Mouse (Mus musculus) thymus, postnatal 4 days (tissue): ENCODE data around the gene Dab1.

Experiments
- DNase-seq: peaks from one replicate; pipeline ENCODE4 v3.0.0; 2021

Dab1 gene

DNA sequence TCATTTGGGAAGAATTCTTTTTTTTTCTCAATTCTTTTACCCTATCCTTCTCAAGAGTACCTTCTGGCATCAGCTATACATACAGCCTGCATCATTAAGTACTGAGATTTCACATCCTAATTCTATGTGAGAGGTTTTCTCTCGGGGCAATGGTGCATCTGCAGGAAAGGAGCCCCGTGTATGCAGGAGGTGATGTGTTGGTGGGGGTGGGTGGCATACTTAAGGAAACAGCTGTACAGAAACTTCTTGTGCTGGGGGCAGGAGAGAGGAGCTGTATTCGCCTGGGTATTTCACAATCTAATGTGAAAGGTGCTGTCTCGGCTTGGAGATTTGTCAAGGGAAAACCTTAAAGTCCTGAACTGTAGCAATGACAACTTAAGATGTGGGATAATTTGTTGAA, 392.5 kb downstream of the Dab1 start:
- no peak for DNase-seq

DNA sequence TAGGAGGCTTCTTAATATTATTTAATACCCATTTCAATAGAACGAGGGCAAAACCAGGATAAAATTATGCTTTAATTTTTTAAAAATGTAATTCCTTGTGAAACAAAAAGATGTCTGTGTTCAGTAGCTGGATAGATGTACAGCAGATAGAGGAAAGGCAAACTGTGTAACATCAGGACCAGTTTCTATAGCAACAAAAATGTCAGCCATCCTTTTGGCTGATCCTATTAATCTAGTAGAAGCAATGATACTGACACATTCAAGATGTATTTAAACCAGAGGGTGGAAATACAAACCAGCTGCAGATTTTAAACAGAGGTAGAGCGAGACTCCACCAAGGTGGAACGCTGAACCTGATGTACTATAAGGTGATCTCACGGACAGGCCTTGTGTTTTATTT, 393.0 kb downstream of the Dab1 start:
- DNase-seq: no peak

DNA sequence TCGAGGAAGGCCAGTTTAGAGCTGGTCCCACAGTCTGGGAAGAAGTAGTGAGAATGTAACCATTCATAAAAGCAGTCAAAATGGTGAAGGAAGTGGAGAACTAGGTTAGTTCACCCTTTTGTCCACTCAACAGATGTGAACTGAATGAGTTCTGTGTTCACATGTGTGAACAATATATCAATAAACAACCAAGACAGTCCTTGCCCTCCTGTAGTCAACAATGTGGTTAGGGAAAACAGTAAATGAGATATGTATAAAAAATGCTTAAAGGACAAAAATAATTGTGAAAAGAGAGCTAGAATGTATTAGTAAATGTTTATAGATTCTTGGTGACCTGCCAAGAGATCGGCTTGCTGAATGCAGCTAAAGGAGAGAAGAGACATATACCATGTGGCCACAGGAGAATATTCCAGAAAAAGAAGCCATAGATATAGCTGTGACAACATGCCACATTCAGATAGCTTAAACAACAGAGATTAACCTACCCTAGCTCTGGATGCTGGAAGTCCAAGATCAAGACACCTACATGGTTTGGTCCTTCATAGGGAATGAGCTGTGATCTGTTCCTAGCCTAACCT, 406.0 kb downstream of the Dab1 start:
- no peak for DNase-seq

DNA sequence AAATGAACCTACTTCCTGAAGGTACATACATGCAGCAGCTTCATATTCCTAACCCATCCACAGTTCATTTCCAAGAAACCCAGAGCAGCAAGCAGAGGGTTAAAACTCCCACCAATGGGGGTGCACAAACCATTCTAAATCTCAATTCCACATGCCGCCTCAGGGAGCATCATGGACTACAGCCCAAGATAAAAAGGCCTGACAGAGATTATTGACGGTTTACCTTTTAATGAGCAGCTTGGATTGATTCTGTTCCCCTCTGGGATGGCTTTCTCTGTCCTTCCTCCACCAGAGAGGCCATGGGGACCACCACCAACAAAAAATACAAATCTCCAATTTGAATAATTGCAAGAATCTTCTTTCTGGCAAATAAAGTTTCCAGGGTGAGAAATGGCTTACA, 407.7 kb downstream of the Dab1 start:
- no peak for DNase-seq

DNA sequence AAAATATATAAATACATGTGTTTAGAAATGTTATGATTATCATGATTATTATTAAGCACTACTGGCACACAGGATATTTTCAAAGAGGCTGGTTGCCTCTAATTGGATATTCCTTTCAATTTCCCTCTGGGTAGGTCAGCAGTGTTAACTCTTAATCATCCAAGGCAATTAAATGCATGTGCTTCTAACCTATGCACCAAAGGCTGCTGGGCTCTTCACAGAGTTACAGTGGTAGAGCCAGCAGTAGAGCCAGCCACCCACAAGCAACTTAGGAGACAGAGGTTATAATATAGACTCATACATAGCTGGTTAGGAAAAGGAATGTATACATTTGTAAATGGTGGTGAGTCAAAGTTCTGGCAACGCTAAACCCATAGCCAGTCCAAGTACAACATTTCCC, 408.1 kb downstream of the Dab1 start:
- DNase-seq: no peak

DNA sequence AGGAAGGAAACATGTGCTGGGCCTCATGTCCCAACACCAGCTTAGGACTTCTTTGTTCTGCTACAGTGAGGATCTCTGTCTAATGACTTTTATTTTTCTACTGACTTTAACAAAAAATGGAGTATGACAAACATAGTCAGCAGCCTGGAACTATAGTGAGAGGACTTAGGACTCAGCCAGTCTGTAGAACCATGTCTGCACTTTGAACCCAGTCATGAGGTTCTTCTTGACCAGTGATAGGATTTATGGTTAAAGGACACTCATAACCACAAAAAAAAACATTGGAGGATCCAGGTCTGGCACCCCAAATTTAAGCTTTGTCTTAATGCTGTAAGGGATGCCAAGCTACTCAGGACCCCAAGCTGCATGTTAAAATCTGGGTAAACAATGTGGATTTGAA, 416.9 kb downstream of the Dab1 start:
- no peak for DNase-seq

DNA sequence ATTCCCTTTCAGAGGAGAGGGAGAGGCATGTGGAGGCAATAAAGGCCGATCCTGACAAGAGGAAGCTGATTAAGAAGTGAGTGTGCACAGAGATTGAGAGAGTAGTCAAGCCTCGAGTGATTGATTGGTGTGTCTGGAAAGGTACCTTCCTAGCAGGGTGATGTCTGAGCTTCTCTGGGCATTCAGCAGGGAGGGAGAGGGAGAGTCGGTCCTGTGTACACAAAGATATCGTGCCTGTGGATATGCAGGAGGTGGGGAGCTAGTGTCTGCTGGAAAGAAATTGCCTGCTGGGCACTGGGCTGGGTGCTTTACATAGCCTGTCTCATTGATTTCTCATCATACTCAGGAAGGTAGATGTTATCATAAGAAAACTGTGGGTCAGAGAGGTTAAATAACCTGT, 420.4 kb downstream of the Dab1 start:
- DNase-seq: no peak

DNA sequence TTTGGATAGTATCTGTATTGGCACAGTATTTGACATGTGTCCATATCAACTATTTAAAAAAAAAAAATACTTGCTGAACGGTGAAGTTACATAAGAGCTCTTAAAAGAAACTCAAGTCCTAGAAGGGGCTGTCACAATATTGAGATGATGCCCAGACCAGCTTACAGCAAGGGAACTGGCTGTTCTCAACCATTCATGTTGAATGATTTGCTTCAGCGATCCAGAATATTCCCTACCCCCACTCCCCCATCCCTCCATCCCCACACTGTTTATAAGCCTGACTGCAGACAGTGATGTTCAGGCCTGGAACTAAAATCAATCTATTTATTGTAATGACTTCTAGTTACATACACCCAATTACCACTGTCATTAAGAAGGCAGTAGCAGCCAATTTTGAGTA, 424.3 kb downstream of the Dab1 start:
- no peak for DNase-seq

DNA sequence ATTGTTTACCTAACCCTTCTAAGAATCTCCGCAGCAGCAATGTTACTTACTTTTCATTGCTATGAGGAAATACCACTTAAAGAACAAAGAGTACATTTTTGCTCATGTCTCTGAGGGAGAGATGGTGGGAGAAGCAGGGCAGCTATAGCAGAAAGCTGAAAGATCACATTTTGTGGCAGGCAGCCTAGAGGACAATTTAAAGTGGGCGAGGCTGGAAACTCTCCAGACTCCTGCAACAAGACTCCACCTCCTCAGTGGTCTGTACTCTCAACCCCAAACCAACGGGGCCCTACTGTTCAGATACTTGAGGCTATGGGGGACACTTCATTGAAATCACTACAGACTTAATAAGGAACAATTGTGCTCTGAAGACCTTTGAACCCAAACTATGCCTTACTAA, 425.5 kb downstream of the Dab1 start:
- no peak for DNase-seq

DNA sequence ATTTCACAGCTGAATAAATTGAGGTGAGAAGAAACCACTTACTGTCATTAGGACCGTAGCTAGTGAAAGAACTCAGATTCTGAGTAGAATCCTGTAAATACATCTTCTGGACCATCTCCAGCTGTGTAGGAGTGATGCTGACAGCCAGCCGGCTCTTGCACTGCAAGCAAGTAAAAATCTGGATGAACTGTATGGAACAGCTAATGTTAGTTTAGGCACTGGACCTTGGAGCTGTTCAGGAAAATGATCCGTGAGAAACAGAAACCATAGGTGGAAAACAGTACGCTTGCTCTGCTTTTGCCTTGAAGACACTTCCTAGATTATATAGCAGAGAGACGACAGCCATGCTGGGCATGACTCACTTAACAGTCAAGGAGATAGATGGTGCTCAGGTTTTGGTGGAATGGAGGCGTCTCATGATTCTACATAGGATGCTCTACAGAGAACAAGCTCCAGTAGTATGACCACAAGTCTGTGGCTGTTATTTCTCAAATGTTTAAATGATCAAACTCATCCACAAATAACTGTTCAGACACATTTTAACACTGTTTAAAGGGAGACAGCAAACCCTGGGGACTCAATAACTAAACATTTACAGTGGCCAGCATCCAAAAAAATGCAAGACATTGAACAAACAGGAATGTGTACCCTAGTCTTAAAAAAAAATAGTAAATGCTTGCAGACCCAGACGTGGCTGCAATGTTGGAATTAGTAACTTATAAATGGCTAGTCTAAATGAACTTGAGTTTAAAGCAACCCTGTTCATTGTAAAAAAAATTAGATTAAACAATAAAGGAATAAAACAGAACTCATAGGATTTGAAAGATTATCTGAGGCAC, 429.0 kb downstream of the Dab1 start:
- DNase-seq: no peak

DNA sequence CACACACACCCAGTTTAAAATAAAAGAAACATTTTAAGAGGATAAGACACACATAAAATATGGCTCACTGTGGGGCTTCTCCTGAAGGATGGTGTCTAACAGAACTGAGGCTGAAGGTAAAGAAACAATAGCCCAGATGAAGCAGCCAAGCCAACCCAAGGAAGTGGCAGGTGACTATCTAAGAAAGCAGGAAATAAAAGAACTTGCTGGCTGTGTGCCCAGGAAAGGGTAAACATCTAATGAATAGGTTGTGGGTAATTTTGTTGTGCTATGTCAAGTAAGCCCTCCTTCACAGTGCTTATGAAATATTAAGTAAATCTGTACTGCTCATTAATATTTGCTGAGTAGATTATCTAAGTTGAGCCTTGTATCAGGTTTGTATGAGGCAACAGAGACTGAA, 438.0 kb downstream of the Dab1 start:
- no peak for DNase-seq

DNA sequence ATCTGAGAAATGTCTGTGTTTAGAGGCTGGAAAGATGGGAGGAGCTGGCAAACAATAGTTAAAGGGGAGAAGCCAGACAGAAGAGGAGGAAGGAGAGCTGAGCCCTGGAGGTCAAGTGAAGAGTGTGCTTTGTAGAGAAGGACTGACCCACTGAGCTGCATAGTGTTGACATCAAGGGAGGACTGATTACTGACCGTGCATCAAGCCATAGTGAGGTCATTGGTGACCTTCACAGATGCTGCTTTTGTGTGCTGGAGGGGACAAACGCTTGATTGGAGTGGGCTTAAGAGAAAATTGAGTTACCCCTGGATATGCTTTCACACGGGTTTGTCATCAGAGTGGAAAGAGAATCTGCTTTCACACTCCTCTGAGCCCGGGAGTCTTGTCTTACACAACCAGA, 440.4 kb downstream of the Dab1 start:
- DNase-seq: no peak

DNA sequence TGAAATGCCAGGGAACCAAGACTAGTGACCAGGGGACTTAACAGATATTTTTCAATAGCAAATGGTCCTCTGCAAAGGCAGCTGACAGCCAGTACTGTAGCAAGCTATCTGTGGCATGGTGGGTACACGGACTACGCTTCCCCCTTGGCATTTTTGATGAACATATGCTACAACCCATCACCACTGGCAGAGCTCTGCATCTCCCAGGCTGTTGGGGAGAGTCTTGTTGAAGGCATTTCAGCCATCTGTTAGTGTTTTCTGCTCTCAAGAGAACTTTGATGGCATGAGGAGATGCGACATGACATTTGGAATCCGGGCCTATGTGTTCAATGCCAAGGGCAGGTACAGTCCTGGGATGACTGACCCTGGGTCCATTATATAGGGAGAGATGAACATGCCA, 443.2 kb downstream of the Dab1 start:
- no peak for DNase-seq

DNA sequence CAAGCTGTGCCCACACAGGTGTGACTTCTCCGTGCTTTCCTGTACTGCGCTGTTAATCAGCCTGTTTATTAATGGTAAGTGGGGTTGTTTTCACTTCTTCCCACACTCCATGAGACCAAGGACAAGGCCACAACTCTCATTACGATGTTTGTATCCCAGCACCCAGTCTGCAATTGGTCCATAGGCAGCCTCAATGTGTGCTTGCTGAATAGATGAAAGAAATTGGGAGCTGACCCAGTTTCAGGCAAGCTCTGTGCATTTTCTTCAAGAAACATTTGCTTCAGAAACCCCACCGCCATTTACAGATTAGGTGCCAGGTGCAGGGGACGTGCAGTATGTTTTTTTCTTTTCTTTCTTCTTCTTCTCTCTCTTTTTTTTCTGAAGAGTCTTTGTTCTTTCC, 447.7 kb downstream of the Dab1 start:
- no peak for DNase-seq

DNA sequence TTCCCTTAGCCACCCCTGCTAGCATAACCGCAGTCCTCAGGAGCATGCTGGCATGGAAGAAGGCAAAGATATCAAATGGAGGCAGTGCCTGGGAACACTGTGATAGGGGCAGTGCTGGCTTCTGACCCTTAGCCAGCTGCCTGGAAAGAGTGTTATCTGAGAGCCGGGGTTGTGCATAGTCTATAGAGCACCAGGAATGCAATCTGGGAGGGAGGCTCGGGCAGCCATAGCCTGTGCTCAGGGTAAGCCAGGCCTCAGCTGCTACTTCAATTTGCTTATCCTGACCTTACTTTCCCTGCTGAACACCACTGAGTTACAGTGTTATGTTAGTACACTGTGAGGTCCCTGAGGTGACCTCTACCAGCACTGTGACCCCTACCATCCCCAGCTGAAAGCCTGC, 448.6 kb downstream of the Dab1 start:
- no peak for DNase-seq

DNA sequence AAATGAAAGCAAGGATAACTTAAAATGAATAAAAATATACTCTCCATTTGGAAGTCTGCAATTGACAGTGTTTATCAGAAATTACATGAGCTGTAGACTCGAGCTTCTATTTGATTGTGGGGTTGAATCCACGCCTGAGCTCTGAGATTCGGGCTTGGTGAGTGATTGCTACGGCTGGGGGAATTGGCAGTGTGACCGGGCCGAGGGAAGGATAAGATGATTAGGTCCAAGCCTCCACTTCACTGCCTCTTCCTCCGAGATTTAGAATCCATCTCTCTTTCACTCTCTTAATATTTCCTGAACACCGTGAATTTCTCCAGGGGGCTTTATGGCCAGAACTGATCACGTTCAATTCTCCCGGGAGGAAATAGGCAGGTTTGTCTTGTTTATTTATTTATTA, 452.1 kb downstream of the Dab1 start:
- no peak for DNase-seq

DNA sequence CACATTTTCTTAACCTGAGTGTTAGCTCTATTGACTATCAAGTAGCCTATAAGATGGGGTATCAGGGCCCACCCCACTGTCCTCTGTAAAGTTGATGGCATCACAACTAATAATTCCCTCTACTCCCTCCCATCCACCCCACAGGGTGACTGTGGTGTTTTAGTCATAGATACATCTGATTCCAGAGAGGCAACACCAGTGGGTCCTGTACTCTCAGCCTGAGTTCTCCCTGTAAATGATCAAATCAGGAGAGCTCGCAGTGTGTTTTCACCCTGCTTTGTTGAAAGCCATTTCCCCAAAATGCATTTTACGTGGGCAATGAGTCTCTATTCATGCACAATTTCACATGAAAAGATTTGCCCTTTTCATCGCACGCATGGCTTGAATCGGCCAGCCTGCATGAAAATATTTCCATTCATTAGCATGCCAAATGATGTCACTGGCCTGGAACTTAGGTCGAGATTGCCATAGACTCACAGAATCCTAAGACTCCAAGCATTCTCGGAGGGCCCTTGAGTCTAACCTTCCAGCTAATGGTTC, 454.8 kb downstream of the Dab1 start:
- no peak for DNase-seq

DNA sequence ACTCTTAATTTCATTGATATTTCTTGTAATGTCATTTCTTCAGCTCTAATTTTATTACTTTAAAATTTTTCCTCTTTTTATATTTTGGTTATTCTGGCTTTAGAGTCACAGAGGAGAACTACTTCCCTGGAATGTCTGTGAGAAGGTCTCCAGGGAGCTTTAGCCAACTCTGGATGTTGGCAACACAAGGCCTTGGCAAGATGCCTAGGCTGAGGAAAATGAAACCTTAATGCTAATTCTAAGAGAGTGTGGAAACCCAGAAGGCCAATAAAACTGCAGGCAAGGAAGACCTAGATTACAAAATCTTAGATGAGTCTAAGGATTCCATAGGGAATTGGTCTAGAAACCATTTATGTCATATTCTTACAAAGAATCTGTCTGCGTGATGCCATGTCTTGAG, 458.6 kb downstream of the Dab1 start:
- no peak for DNase-seq

DNA sequence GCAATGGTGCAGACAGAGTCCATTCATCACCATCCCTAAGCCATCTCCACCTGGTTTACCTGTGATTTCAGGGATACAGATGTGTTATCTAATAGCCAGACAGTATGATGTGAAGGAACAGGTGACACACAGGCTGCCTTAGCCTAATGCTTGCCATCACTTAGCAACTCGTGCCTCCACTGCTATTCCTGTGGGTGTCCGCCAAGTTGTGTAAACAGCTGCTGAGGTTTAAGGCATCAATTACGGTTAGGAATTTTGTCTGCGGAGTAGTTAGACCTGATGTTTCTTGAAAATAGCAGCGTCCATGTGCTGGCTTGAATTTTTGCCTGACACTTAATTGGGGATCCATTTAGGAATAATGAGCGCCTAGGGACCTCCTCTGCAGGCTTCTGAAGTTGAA, 487.1 kb downstream of the Dab1 start:
- no peak for DNase-seq

DNA sequence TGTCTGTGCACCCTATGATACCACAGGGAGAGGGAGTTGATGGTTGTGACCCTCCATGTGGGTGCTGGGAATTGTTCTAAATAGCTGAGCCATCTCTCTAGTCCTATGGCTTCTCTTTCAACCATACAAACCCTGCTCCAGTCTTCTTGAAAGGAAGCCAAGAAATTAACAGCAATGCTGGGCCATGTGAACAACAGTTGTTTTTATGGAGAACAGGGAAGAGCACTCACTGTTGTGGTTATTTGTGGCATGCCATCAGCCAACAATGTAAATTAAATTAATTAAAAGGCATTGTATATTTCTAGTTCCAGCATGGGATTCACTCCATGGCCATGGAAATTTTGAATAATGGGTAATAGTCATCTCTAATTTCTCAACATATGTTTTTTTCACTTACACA, 492.5 kb downstream of the Dab1 start:
- no peak for DNase-seq

DNA sequence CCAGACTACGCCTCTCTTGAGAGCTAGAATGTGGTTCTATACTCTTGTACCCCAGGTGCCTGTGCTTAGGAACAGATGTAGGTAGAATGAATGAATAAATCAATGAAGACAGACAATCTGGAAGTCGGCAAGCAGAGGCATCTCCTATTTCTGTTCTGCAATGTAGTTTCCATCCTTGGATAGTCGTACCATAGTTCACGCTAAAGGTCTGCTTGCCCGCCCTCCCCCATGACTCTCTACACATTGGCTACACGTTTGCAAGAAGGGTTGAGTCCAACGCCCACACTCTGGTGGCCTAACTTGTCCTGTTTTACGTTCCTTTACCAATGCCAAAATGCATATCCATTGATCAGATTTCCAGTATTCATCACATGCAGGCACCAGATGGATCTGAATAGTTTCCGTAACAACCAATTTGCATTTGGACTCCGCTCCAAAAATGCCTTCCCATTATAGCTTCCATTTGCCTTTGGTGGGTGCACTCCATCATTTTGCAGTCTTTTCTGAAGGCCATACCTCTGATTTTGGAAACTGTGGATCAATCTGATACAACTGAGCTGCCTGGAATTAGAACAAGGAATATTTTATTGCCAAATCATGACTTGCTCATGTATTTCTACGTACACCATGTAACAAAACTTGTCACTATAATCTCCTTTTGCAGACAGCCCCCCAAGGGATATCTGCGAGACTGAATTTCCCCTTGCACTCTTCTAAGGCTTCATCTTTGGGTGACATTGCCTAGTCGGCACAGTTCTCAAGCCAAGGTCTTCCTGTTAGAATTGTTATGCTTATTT, 494.2 kb downstream of the Dab1 start:
- no peak for DNase-seq

DNA sequence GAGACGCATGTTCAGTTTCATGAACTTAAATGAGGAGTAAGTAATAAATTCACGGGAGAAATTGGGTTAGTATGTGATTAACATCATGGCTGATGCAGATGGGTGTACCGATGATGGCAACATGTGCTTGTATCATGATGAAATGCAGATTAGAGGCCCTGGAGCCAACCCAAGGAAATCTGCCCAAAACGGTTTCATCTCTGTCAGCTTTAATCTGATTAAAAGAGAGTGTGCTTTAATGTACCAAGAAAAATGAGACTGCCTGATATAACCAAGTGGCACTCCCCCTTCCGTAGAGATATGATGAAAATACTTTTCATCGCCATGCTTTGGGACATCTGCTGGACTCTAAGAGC, 494.8 kb downstream of the Dab1 start:
- DNase-seq: no peak

DNA sequence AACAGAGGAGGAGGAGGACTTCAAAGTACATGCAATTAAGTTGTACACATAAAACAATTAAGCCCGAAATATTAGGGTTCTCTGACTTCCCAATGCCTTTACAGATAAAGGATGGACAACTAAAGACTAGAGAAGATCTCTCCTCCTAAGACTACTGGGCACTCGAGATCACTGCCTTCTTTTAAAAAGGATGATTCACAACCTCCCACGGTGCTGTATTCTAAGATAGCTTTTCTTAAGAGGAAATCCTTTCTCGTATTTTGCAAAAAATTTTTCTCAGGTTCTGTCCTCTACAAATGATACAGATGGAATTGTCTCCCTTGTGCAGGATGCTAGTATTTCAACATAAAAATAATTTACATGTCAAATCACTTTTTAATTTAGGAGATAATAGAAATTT, 500.9 kb downstream of the Dab1 start:
- no peak for DNase-seq

DNA sequence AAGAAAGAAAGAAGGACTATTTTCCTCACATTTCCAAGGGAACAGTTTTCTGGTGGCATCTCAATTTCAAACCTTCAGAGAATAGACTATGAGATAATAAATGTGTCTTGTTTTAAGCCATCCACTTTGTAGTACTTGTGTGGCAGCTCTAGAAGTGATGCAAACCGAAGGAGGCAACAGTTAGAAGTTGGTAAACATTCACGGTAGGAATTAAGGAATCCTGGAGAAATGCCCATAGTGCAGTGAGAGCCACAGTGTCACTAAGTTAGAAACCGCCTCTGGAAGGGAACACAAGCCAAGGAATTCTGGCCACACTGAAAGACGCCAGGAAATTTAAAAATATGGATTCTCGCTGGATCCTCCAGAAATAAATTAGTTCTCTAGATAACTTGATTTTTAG, 502.8 kb downstream of the Dab1 start:
- DNase-seq: no peak
